Mouse (Mus musculus) embryonic stem cell, embryonic (primary cell): ENCODE results near the gene Fgf11.

Experiments used
- CTCF ChIA-PET, 4 experiments: fragments of 300-600 bp in 2 of 4; fragments of 350-600 bp in 2 of 4; sonication (Branson Sonifier 250); formaldehyde crosslinking; loops; one replicate each; lab custom pipeline; 2022; ENCODE audit warnings: inconsistent platforms in 2 of 4; lab: Charles Lee
- POLR2A ChIA-PET, 4 experiments: fragments of 300-600 bp in 2 of 4; fragments of 350-600 bp in 2 of 4; sonication (Branson Sonifier 250); formaldehyde crosslinking; loops; one replicate each; lab custom pipeline; 2022; ENCODE audit warnings: antibody characterized with exemption in 4 of 4, inconsistent platforms in 1 of 4; lab: Charles Lee

The Fgf11 gene

DNA sequence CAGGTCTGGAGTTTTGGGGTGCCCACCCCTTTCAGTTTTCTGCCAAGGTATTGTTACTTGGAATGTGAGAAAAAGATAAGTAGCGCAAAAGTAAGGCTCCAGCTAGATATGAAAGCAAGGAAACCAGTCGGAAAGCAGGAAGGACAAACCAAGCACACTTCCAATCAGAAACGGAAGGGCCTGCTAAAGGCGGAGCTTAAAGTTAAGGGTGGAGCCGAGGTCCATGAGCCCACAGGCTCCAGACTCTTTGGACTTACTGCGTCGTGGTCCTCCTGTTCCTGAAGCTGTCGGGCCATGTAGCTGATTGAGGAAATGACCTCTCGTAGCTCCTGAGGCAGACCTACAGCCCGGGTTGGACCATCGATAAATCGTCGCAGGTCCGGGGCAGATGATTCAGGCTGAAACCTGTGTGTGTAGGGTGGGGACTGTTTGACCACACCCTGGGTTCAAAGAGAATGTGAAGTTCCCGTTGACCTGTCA is 16.8 kb downstream of the Fgf11 start:
- POLR2A ChIA-PET, result interaction anchor here (0.5 to 6.8 kb wide), 93 partner anchors 9 to 884 kb away, joined by 3 to 168 read pairs (median 4); partner anchors contain the start of genes Eif5a (in 3 of the 4), Fgf11 (in 3 of the 4), Nlgn2 (in 3 of the 4) and Tmem256 (in 3 of the 4)
- CTCF ChIA-PET, result interaction anchor here in 3 of 4 experiments (0.5 to 2.2 kb wide), 16 partner anchors 8 to 259 kb away, joined by 3 to 11 read pairs (median 3); partner anchors contain the start of genes Eif5a (in 1 of the 3) and Fgf11 (in 1 of the 3)

GRCm38 (mm10) chr11:69781828-69782227 is 19.8 kb downstream of the Fgf11 start:
- ChIA-PET CTCF (interaction anchor here in 3 of 4 experiments (0.6 to 1.1 kb wide), 3 partner anchors 27 to 240 kb away, joined by 3 to 7 read pairs (median 3); no protein-coding TSS in a partner anchor), POLR2A (interaction anchor here in 3 of 4 experiments (0.5 to 4.8 kb wide), 30 partner anchors 11 to 168 kb away, joined by 3 to 57 read pairs (median 6); partner anchors contain the start of genes Nlgn2 (in 3 of the 3), Chrnb1 (in 2 of the 3), Polr2a (in 2 of the 3) and Tmem256 (in 2 of the 3))

- POLR2A ChIA-PET, result interaction anchor here (0.6 to 5.9 kb wide), 23 partner anchors 9 to 202 kb away, joined by 3 to 69 read pairs (median 5); partner anchors contain the start of genes Fgf11 (in 2 of the 4), Ctdnep1 (in 1 of the 4), Nlgn2 (in 1 of the 4) and Polr2a (in 1 of the 4)
- CTCF ChIA-PET, result interaction anchor here in 1 of 4 experiments (1.1 kb wide), 1 partner anchor 102 kb away, joined by 3 read pairs; no protein-coding TSS in a partner anchor
Measured at GRCm38 (mm10) chr11:69778985-69779384, 22.7 kb downstream of the Fgf11 start.

GRCm38 (mm10) chr11:69778258-69778982 is 23.2 kb downstream of the Fgf11 start:
- ChIA-PET CTCF (interaction anchor here in 2 of 4 experiments (0.6 to 1.1 kb wide), 2 partner anchors 102 to 175 kb away, joined by 3 read pairs; no protein-coding TSS in a partner anchor), POLR2A (interaction anchor here (0.6 to 5.9 kb wide), 31 partner anchors 7 to 202 kb away, joined by 3 to 69 read pairs (median 5); partner anchors contain the start of genes Fgf11 (in 2 of the 4), Ctdnep1 (in 1 of the 4), Eif5a (in 1 of the 4) and Nlgn2 (in 1 of the 4))

DNA sequence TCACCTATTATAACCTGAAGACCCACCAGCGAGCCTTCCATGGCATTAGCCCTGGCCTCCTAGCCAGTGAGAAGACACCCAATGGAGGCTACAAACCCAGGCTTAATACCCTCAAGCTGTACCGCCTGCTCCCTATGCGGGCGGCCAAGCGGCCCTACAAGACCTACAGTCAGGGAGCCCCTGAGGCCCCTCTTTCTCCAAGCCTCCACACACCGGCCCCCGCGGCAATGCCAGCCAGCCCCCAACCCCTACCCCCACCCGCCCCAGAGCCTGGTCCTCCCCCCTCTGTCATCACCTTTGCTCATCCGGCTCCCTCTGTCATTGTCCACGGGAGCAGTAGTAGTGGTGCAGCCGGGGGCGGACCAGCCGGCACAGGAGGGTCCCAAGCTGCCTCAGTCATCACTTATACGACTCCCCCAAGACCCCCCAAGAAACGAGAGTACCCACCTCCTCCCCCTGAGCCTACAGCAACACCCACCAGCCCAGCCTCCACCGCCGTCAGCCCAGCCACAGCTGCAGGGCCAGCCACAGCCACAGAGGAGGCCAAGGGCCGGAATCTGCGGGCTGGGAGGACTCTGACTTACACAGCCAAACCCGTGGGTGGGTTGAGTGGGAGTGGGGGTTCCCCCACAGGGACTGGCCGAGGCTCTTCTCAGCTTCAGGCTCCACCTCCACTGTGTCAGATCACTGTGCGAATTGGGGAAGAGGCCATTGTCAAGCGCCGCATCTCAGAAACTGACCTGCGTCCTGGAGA is 24.0 kb downstream of the Fgf11 start:
- CTCF ChIA-PET, result interaction anchor here in 1 of 4 experiments (0.6 kb wide), 1 partner anchor 175 kb away, joined by 3 read pairs; no protein-coding TSS in a partner anchor
- POLR2A ChIA-PET, result interaction anchor here (0.6 to 5.9 kb wide), 25 partner anchors 8 to 144 kb away, joined by 3 to 69 read pairs (median 5); partner anchors contain the start of genes Fgf11 (in 2 of the 4), Eif5a (in 1 of the 4), Nlgn2 (in 1 of the 4) and Polr2a (in 1 of the 4)

- ChIA-PET CTCF (interaction anchor here in 3 of 4 experiments (0.6 to 2.1 kb wide), 4 partner anchors 9 to 1257 kb away, joined by 3 to 8 read pairs (median 4); partner anchors contain the start of gene 6330403K07Rik (in 1 of the 3)), POLR2A (interaction anchor here (0.6 to 5.9 kb wide), 28 partner anchors 8 to 453 kb away, joined by 3 to 69 read pairs (median 5); partner anchors contain the start of genes Polr2a (in 2 of the 4), Slc35g3 (in 2 of the 4), Tmem102 (in 2 of the 4) and Cntrob (in 1 of the 4))
Measured at GRCm38 (mm10) chr11:69776488-69776887, 25.2 kb downstream of the Fgf11 start.

- ChIA-PET CTCF (interaction anchor here in 3 of 4 experiments (0.6 to 2.1 kb wide), 5 partner anchors 9 to 201 kb away, joined by 3 to 8 read pairs (median 4); no protein-coding TSS in a partner anchor), POLR2A (interaction anchor here (0.6 to 5.9 kb wide), 37 partner anchors 8 to 452 kb away, joined by 3 to 69 read pairs (median 4); partner anchors contain the start of genes Polr2a (in 2 of the 4), Slc35g3 (in 2 of the 4), Tmem102 (in 2 of the 4) and Tmem256 (in 2 of the 4))
Measured at GRCm38 (mm10) chr11:69775716-69776115, 25.9 kb downstream of the Fgf11 start.

DNA sequence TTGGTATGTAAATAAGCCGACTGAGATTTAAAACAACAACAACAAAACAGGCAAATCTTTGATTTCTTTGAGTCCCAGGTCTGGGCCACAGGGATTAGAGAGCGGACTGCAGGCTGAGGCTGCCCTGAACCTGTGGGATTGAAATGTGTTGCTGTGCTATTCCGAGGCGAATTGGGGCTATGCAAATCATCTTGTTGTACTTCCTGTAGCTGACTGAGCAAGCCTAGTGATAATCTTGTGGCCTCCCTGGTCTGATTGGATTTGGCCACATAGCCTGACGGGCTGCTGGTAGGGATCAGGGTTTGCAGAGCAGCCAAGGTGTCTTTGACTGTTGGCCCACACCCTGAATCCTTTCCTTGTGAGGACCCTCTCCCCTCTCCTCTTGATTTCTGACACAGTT is 26.7 kb downstream of the Fgf11 start:
- CTCF ChIA-PET, result interaction anchor here in 1 of 4 experiments (1.3 to 2.1 kb wide), 2 partner anchors 102 to 159 kb away, joined by 4 to 5 read pairs; no protein-coding TSS in a partner anchor
- POLR2A ChIA-PET, result interaction anchor here (0.5 to 5.9 kb wide), 25 partner anchors 8 to 205 kb away, joined by 3 to 69 read pairs (median 5); partner anchors contain the start of genes Polr2a (in 2 of the 4), Tmem102 (in 2 of the 4), 2810408A11Rik (in 1 of the 4) and Acap1 (in 1 of the 4)

- ChIA-PET POLR2A (interaction anchor here (0.6 to 6.3 kb wide), 30 partner anchors 8 to 133 kb away, joined by 3 to 57 read pairs (median 5); partner anchors contain the start of genes Nlgn2 (in 2 of the 4), 2810408A11Rik (in 1 of the 4), Chrnb1 (in 1 of the 4) and Fgf11 (in 1 of the 4)), CTCF (interaction anchor here in 1 of 4 experiments (0.7 kb wide), 1 partner anchor 34 kb away, joined by 3 read pairs; the partner anchor contains the start of gene Fgf11)
Measured at GRCm38 (mm10) chr11:69767625-69767909, 34.1 kb downstream of the Fgf11 start.

GRCm38 (mm10) chr11:69766872-69767624 is 34.6 kb downstream of the Fgf11 start:
- POLR2A ChIA-PET, result interaction anchor here (0.6 to 6.3 kb wide), 33 partner anchors 8 to 134 kb away, joined by 3 to 57 read pairs (median 4); partner anchors contain the start of genes Chrnb1 (in 2 of the 4), Nlgn2 (in 2 of the 4), 2810408A11Rik (in 1 of the 4) and Fgf11 (in 1 of the 4)
- CTCF ChIA-PET, result interaction anchor here in 1 of 4 experiments (0.7 kb wide), 1 partner anchor 34 kb away, joined by 3 read pairs; the partner anchor contains the start of gene Fgf11

DNA sequence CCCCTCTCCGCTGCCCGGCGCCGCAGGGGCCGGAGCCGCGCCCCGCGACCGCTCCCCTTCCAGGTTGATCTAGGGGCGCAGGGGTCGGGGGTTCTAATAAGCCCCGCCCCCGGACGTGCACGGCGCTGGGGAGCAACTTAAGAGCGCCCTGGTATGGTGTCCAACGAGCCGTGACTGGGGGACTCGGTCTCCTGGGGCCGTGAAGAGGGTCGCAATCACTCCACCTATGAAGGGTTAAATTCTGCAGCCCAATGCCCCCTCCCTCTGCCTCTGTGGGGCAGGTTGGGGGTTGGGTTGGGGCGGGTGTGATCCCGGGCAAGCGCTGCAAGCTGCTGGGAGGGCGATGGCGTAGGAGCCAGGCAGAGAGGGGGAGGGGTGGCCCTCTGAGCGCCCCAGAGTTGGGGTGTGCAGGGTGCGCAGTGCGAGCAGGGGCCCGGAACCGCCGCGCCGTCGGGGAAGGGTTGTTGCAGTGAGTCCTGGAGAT is 35.5 kb downstream of the Fgf11 start:
- POLR2A ChIA-PET, result interaction anchor here in 3 of 4 experiments (0.8 to 6.3 kb wide), 15 partner anchors 9 to 214 kb away, joined by 3 to 57 read pairs (median 4); partner anchors contain the start of genes Chrnb1 (in 1 of the 3), Fgf11 (in 1 of the 3) and Gps2 (in 1 of the 3)
- CTCF ChIA-PET, result interaction anchor here in 1 of 4 experiments (0.6 to 1.4 kb wide), 2 partner anchors 13 to 155 kb away, joined by 3 read pairs; no protein-coding TSS in a partner anchor

- ChIA-PET POLR2A (interaction anchor here in 3 of 4 experiments (0.6 to 6.3 kb wide), 43 partner anchors 8 to 859 kb away, joined by 3 to 57 read pairs (median 4); partner anchors contain the start of genes Nlgn2 (in 3 of the 3), Tmem256 (in 3 of the 3), Fgf11 (in 2 of the 3) and Chrnb1 (in 1 of the 3)), CTCF (interaction anchor here in 3 of 4 experiments (0.6 to 2.3 kb wide), 8 partner anchors 10 to 278 kb away, joined by 3 to 11 read pairs (median 4); no protein-coding TSS in a partner anchor)
Measured at GRCm38 (mm10) chr11:69765221-69766125, 36.2 kb downstream of the Fgf11 start, which contains the start of gene Zbtb4. Gene Zbtb4 (plus strand): TSS chr11:69765912.

GRCm38 (mm10) chr11:69763551-69763950 is 38.1 kb downstream of the Fgf11 start:
- ChIA-PET POLR2A (interaction anchor here (0.6 to 6.3 kb wide), 22 partner anchors 10 to 185 kb away, joined by 3 to 57 read pairs (median 4); partner anchors contain the start of genes Fgf11 (in 2 of the 4), Nlgn2 (in 1 of the 4), Tmem102 (in 1 of the 4) and Tmem256 (in 1 of the 4)), CTCF (interaction anchor here (0.6 to 2.3 kb wide), 14 partner anchors 9 to 120 kb away, joined by 3 to 11 read pairs (median 4); partner anchors contain the start of genes Tmem102 (in 1 of the 4) and Tmem95 (in 1 of the 4))

DNA sequence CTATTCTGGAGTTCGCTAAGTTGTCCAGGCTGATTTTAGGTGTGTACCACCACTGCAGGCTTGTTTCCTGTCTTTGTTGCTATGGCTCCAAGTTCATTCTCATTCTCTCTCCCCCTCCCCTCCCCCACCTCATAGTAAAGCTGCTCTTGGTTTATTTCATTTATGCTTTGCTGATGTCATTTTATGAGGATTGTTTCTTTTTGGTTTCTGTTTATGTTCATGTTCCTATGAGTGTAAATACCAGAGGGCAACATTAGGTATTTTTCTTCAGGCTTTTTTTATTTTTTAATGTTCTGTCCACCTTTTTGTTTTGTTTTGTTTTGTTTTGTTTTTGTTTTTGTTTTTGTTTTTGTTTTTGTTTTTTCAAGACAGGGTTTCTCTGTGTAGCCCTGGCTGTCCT is 39.8 kb downstream of the Fgf11 start, which contains the start of gene Slc35g3:
TSS of gene Slc35g3 (minus strand) at position 101 of the 400 bp plus-strand sequence.
- POLR2A ChIA-PET, result interaction anchor here (0.6 to 4.3 kb wide), 22 partner anchors 8 to 649 kb away, joined by 3 to 86 read pairs (median 4); partner anchors contain the start of genes Fgf11 (in 2 of the 4), 2810408A11Rik (in 1 of the 4), Cd68 (in 1 of the 4) and Eif5a (in 1 of the 4)
- CTCF ChIA-PET, result interaction anchor here in 1 of 4 experiments (0.6 kb wide), 1 partner anchor 35 kb away, joined by 7 read pairs; no protein-coding TSS in a partner anchor
